Mouse (Mus musculus): ENCODE results near the gene Steap4.

- no peak for TF ChIP-seq CTCF (IDR thresholded peaks at IDR 0.05; ENCODE audit: extremely low read depth, insufficient read depth, low read length)
- no peak for TF ChIP-seq POLR2A (IDR thresholded peaks at IDR 0.05; ENCODE audit: extremely low read depth, insufficient read depth, low read length)
Observed at GRCm38 (mm10) chr5:7961113-7961512, 856 bp downstream of the Steap4 start.
